ENCODE assay signal across 22 mouse cellular contexts in genomic region chr3:108128520-108128919, GRCm38 (mm10). TPM values are rescaled to one million over a fixed set of nuclear protein-coding genes. Genes with fewer than 3 reads are reported as not detected.
A peak's percentile ranks its signal among the peaks of the same experiment; 100 is the strongest.
DNase-seq lines count a peak whose midpoint lies in the region; ATAC-seq and TF ChIP-seq lines count a peak whose summit lies in the region.
"Had no signal": no experiment of that assay in that cellular context is flagged by ENCODE, and none has a peak within 500 bp of the region (broad histone marks: within the 10 kb centered on the region; RNA-seq: fewer than 3 reads in every experiment).

No protein-coding gene starts in this region.

- no peak for TF ChIP-seq CTCF in liver, postnatal 0 days (IDR thresholded peaks at IDR 0.05; ENCODE audit: low read depth)
- no peak for TF ChIP-seq CTCF in bone marrow, adult 2 months (IDR thresholded peaks at IDR 0.05; ENCODE audit: control insufficient read depth, insufficient read depth, low read length)
- TF ChIP-seq CTCF in olfactory bulb, adult 2 months (IDR thresholded peaks at IDR 0.05; ENCODE audit: insufficient read depth, low read depth, low read length), result no peak

- H3K27me3 ChIP-seq in liver, embryonic 11.5 days (replicated peaks; ENCODE audit: control insufficient read depth, insufficient read depth, low read length), result no peaks in the 10 kb centered on the region
- no peaks in the 10 kb centered on the region for H3K27me3 ChIP-seq in liver, postnatal 0 days (ENCODE audit: insufficient read depth, low read length)
- H3K27me3 ChIP-seq in liver, embryonic 13.5 days, result no peaks in the 10 kb centered on the region
- no peaks in the 10 kb centered on the region for H3K27me3 ChIP-seq in midbrain, embryonic 13.5 days
- H3K27me3 ChIP-seq: CH12.LX; embryonic facial prominence, embryonic 12.5 days; forebrain, embryonic 12.5 days; heart, embryonic 15.5 days had no signal

- H3K4me1 ChIP-seq in liver, embryonic 11.5 days (replicated peaks; ENCODE audit: control insufficient read depth, insufficient read depth, low read length), result peaks cover 50% of the 10 kb centered on the region
- H3K4me1 ChIP-seq in liver, postnatal 0 days (ENCODE audit: insufficient read depth), result peaks cover 62% of the 10 kb centered on the region
- H3K4me1 ChIP-seq in bone marrow, adult 2 months (ENCODE audit: control insufficient read depth, insufficient read depth, low read length), result peaks cover 8% of the 10 kb centered on the region
- H3K4me1 ChIP-seq in liver, embryonic 13.5 days (replicated peaks), result peaks cover 91% of the 10 kb centered on the region
- H3K4me1 ChIP-seq in olfactory bulb, adult 2 months (ENCODE audit: control insufficient read depth, insufficient read depth, low read length), result peaks cover 7% of the 10 kb centered on the region; the same call in 1 of the 2 replicates
- peaks cover 6% of the 10 kb centered on the region; the same call in 1 of the 2 replicates for H3K4me1 ChIP-seq in midbrain, embryonic 13.5 days (replicated peaks)

- DNase-seq in liver, embryonic 11.5 days (ENCODE audit: low spot score), result no peak
- DNase-seq in liver, postnatal 0 days, result no peak
- DNase-seq in liver, embryonic 13.5 days, result no peak
- no peak for DNase-seq in layer of hippocampus, postnatal 14 days (ENCODE audit: low spot score in 2 of 2)
- DNase-seq: adrenal gland, postnatal 10 days; cerebellum, adult 11-12 months; cerebellum, adult 9-10 months; cerebellum, postnatal 25 days; gastrocnemius, postnatal 10 days; heart, adult 2 months; heart, postnatal 14 days had no signal

- peak overlapping the region; percentile 82; the same call in 1 of the 2 replicates for H3K27ac ChIP-seq in liver, embryonic 11.5 days (ENCODE audit: low read depth, low read length)
- H3K27ac ChIP-seq in liver, postnatal 0 days (ENCODE audit: low read depth), result no peak overlapping the region
- H3K27ac ChIP-seq in bone marrow, adult 2 months (ENCODE audit: control insufficient read depth, insufficient read depth, low read depth, low read length, poor library complexity), result peak overlapping the region; percentile 33; the same call in 1 of the 2 replicates
- peak overlapping the region; percentile 84 for H3K27ac ChIP-seq in liver, embryonic 13.5 days
- H3K27ac ChIP-seq in olfactory bulb, adult 2 months (ENCODE audit: insufficient read depth, low read depth, low read length), result 0 out of 2 replicates have a peak overlapping the region, but pooled peaks have one; percentile 6
- no peak overlapping the region for H3K27ac ChIP-seq in midbrain, embryonic 13.5 days
- H3K27ac ChIP-seq: embryonic facial prominence, embryonic 12.5 days; forebrain, embryonic 12.5 days; heart, adult 2 months; heart, embryonic 15.5 days; hindbrain, embryonic 10.5 days; hindbrain, embryonic 14.5 days had no signal

- H3K4me3 ChIP-seq in liver, embryonic 11.5 days (ENCODE audit: low read depth, low read length), result no peak overlapping the region
- no peak overlapping the region for H3K4me3 ChIP-seq in liver, postnatal 0 days (ENCODE audit: low read depth, low read length)
- no peak overlapping the region for H3K4me3 ChIP-seq in bone marrow, adult 2 months (replicated peaks; ENCODE audit: control insufficient read depth, low read depth, low read length)
- H3K4me3 ChIP-seq in liver, embryonic 13.5 days (replicated peaks), result no peak overlapping the region
- no peak overlapping the region for H3K4me3 ChIP-seq in olfactory bulb, adult 2 months (ENCODE audit: insufficient read depth, low read depth, low read length)
- no peak overlapping the region for H3K4me3 ChIP-seq in midbrain, embryonic 13.5 days (replicated peaks)
- H3K4me3 ChIP-seq: embryonic facial prominence, embryonic 12.5 days; forebrain, embryonic 12.5 days; heart, adult 2 months; heart, embryonic 15.5 days; hindbrain, embryonic 10.5 days had no signal

- 0 out of 2 replicates have a peak overlapping the region, but pooled peaks have one; percentile 12 for H3K9ac ChIP-seq in liver, embryonic 11.5 days (ENCODE audit: low read depth, low read length)
- H3K9ac ChIP-seq in liver, postnatal 0 days (replicated peaks), result no peak overlapping the region
- H3K9ac ChIP-seq in liver, embryonic 13.5 days, result peak overlapping the region; percentile 46
- no peak overlapping the region for H3K9ac ChIP-seq in midbrain, embryonic 13.5 days (replicated peaks)
- H3K9ac ChIP-seq: embryonic facial prominence, embryonic 12.5 days; forebrain, embryonic 12.5 days; heart, embryonic 15.5 days; hindbrain, embryonic 14.5 days had no signal

- no peak for TF ChIP-seq POLR2A in bone marrow, adult 2 months (IDR thresholded peaks at IDR 0.05; ENCODE audit: borderline replicate concordance, control insufficient read depth, low read depth, low read length)
- TF ChIP-seq POLR2A in olfactory bulb, adult 2 months (IDR thresholded peaks at IDR 0.05; ENCODE audit: insufficient read depth, low read depth, low read length), result no peak

- no peaks in the 10 kb centered on the region for H3K9me3 ChIP-seq in liver, embryonic 11.5 days (ENCODE audit: control insufficient read depth, low read length)
- no peaks in the 10 kb centered on the region for H3K9me3 ChIP-seq in liver, postnatal 0 days (ENCODE audit: low read length)
- no peaks in the 10 kb centered on the region for H3K9me3 ChIP-seq in liver, embryonic 13.5 days (replicated peaks)
- no peaks in the 10 kb centered on the region for H3K9me3 ChIP-seq in midbrain, embryonic 13.5 days
- H3K9me3 ChIP-seq: embryonic facial prominence, embryonic 12.5 days; forebrain, embryonic 12.5 days; heart, embryonic 15.5 days; hindbrain, embryonic 10.5 days had no signal

- no peaks in the 10 kb centered on the region for H3K36me3 ChIP-seq in liver, embryonic 11.5 days (ENCODE audit: control insufficient read depth, insufficient read depth, low read length)
- H3K36me3 ChIP-seq in liver, postnatal 0 days (replicated peaks; ENCODE audit: insufficient read depth, low read length), result peaks cover 2% of the 10 kb centered on the region
- H3K36me3 ChIP-seq in liver, embryonic 13.5 days, result peaks cover 6% of the 10 kb centered on the region
- H3K36me3 ChIP-seq in midbrain, embryonic 13.5 days, result 0 out of 2 replicates have a peak, but pooled peaks cover under 1% of the 10 kb centered on the region
- H3K36me3 ChIP-seq: embryonic facial prominence, embryonic 12.5 days; heart, embryonic 15.5 days had no signal

- WGBS in liver, embryonic 11.5 days, result 68% methylated on average over 5 of the region's 5 CpGs
- 69% methylated on average over 5 of the region's 5 CpGs for WGBS in liver, postnatal 0 days (ENCODE audit: insufficient replicate concordance)
- WGBS in bone marrow, adult 2 months, result 71% methylated on average over 5 of the region's 5 CpGs
- WGBS in liver, embryonic 13.5 days (ENCODE audit: insufficient replicate concordance), result 61% methylated on average over 5 of the region's 5 CpGs
- WGBS in olfactory bulb, adult 2 months, result 55% methylated on average over 5 of the region's 5 CpGs
- WGBS in midbrain, embryonic 13.5 days, result 90% methylated on average over 5 of the region's 5 CpGs

- no peak overlapping the region for H3K4me2 ChIP-seq in liver, embryonic 11.5 days
- no peak overlapping the region for H3K4me2 ChIP-seq in liver, postnatal 0 days (ENCODE audit: low read depth, low read length)
- peak overlapping the region; percentile 53 for H3K4me2 ChIP-seq in liver, embryonic 13.5 days
- H3K4me2 ChIP-seq in midbrain, embryonic 13.5 days (replicated peaks), result no peak overlapping the region
- H3K4me2 ChIP-seq: embryonic facial prominence, embryonic 12.5 days; forebrain, embryonic 12.5 days; heart, embryonic 11.5 days; heart, embryonic 15.5 days; hindbrain, embryonic 14.5 days had no signal

- no peak for TF ChIP-seq EP300 in liver, postnatal 0 days (IDR thresholded peaks at IDR 0.05; ENCODE audit: low read depth)

- no peak for ATAC-seq in liver, embryonic 11.5 days (replicated peaks; ENCODE audit: low FRiP score)
- ATAC-seq in liver, postnatal 0 days, result no peak
- no peak for ATAC-seq in liver, embryonic 13.5 days (ENCODE audit: low read depth)
- ATAC-seq in midbrain, embryonic 13.5 days, result no peak
- ATAC-seq: forebrain, embryonic 16.5 days had no signal

RNA-seq across cellular contexts. Expression of gene Gnai3, which starts 17.4 kb away (rescaled TPM):
- polyA plus RNA-seq in liver, embryonic 11.5 days (2014; fragmentation: Nextera tagmentation; extraction: Ambion mirVana), result 146 and 170 TPM in 2 replicates
- polyA plus RNA-seq in liver, postnatal 0 days (2015; fragmentation: Nextera tagmentation; extraction: Ambion mirVana), result 41.9 and 49.1 TPM in 2 replicates
- polyA plus RNA-seq in bone marrow, adult 2 months (2011; ENCODE audit: insufficient read depth, insufficient read length, low replicate concordance, missing spikeins), result 11.7 and 27.5 TPM in 2 replicates
- polyA plus RNA-seq in liver, embryonic 13.5 days (2015; fragmentation: Nextera tagmentation; extraction: Ambion mirVana), result 67.8 and 83.4 TPM in 2 replicates
- not detected in 2 replicates for polyA plus RNA-seq in olfactory bulb, adult 2 months (2012; ENCODE audit: insufficient read depth, insufficient read length, low replicate concordance, missing spikeins)
- polyA plus RNA-seq in midbrain, embryonic 13.5 days (2015; fragmentation: Nextera tagmentation; extraction: Ambion mirVana), result 148 and 152 TPM in 2 replicates
- total RNA-seq in layer of hippocampus, postnatal 14 days (2021), result 10 to 100 TPM; 38.1 to 44.4 TPM

RNA-seq across cellular contexts. Expression of gene Gpr61, which starts 26.2 kb away (rescaled TPM):
- polyA plus RNA-seq in liver, embryonic 11.5 days (2014; fragmentation: Nextera tagmentation; extraction: Ambion mirVana), result 0.07 TPM in 1 of 2 replicates, not detected in the other
- polyA plus RNA-seq in liver, postnatal 0 days (2015; fragmentation: Nextera tagmentation; extraction: Ambion mirVana), result not detected in 2 replicates
- polyA plus RNA-seq in bone marrow, adult 2 months (2011; ENCODE audit: insufficient read depth, insufficient read length, low replicate concordance, missing spikeins), result not detected in 2 replicates
- not detected in 2 replicates for polyA plus RNA-seq in liver, embryonic 13.5 days (2015; fragmentation: Nextera tagmentation; extraction: Ambion mirVana)
- polyA plus RNA-seq in olfactory bulb, adult 2 months (2012; ENCODE audit: insufficient read depth, insufficient read length, low replicate concordance, missing spikeins), result not detected in 2 replicates
- 2.0 and 2.1 TPM in 2 replicates for polyA plus RNA-seq in midbrain, embryonic 13.5 days (2015; fragmentation: Nextera tagmentation; extraction: Ambion mirVana)
- total RNA-seq in layer of hippocampus, postnatal 14 days (2021), result 10 to 100 TPM; 14.4 to 15.2 TPM
- total RNA-seq: CH12.LX; heart, adult 2 months; heart, postnatal 14 days had no signal

RNA-seq across cellular contexts. Expression of gene Gnat2, which starts 35.9 kb away (rescaled TPM):
- 4.2 and 5.4 TPM in 2 replicates for polyA plus RNA-seq in liver, embryonic 11.5 days (2014; fragmentation: Nextera tagmentation; extraction: Ambion mirVana)
- 1.6 and 1.7 TPM in 2 replicates for polyA plus RNA-seq in liver, postnatal 0 days (2015; fragmentation: Nextera tagmentation; extraction: Ambion mirVana)
- 1.0 TPM in 1 of 2 replicates, not detected in the other for polyA plus RNA-seq in bone marrow, adult 2 months (2011; ENCODE audit: insufficient read depth, insufficient read length, low replicate concordance, missing spikeins)
- polyA plus RNA-seq in liver, embryonic 13.5 days (2015; fragmentation: Nextera tagmentation; extraction: Ambion mirVana), result 2.6 and 3.1 TPM in 2 replicates
- polyA plus RNA-seq in olfactory bulb, adult 2 months (2012; ENCODE audit: insufficient read depth, insufficient read length, low replicate concordance, missing spikeins), result not detected in 2 replicates
- 0.43 and 0.48 TPM in 2 replicates for polyA plus RNA-seq in midbrain, embryonic 13.5 days (2015; fragmentation: Nextera tagmentation; extraction: Ambion mirVana)
- not detected for total RNA-seq in layer of hippocampus, postnatal 14 days (2021)
- polyA plus RNA-seq: heart, adult 2 months had no signal

RNA-seq across cellular contexts. Expression of gene Ampd2, which starts 42.1 kb away (rescaled TPM):
- 119 and 123 TPM in 2 replicates for polyA plus RNA-seq in liver, embryonic 11.5 days (2014; fragmentation: Nextera tagmentation; extraction: Ambion mirVana)
- polyA plus RNA-seq in liver, postnatal 0 days (2015; fragmentation: Nextera tagmentation; extraction: Ambion mirVana), result 17.3 and 23.0 TPM in 2 replicates
- polyA plus RNA-seq in bone marrow, adult 2 months (2011; ENCODE audit: insufficient read depth, insufficient read length, low replicate concordance, missing spikeins), result 15.3 and 47.2 TPM in 2 replicates
- 46.0 and 48.2 TPM in 2 replicates for polyA plus RNA-seq in liver, embryonic 13.5 days (2015; fragmentation: Nextera tagmentation; extraction: Ambion mirVana)
- not detected in 2 replicates for polyA plus RNA-seq in olfactory bulb, adult 2 months (2012; ENCODE audit: insufficient read depth, insufficient read length, low replicate concordance, missing spikeins)
- polyA plus RNA-seq in midbrain, embryonic 13.5 days (2015; fragmentation: Nextera tagmentation; extraction: Ambion mirVana), result 53.6 and 54.5 TPM in 2 replicates
- total RNA-seq in layer of hippocampus, postnatal 14 days (2021), result 10 to 100 TPM; 55.6 to 58.8 TPM

RNA-seq across cellular contexts. Expression of gene Amigo1, which starts 57.6 kb away (rescaled TPM):
- 0.88 and 1.5 TPM in 2 replicates for polyA plus RNA-seq in liver, embryonic 11.5 days (2014; fragmentation: Nextera tagmentation; extraction: Ambion mirVana)
- 1.2 and 1.5 TPM in 2 replicates for polyA plus RNA-seq in liver, postnatal 0 days (2015; fragmentation: Nextera tagmentation; extraction: Ambion mirVana)
- polyA plus RNA-seq in bone marrow, adult 2 months (2011; ENCODE audit: insufficient read depth, insufficient read length, low replicate concordance, missing spikeins), result 0.75 and 1.9 TPM in 2 replicates
- polyA plus RNA-seq in liver, embryonic 13.5 days (2015; fragmentation: Nextera tagmentation; extraction: Ambion mirVana), result 0.35 and 0.51 TPM in 2 replicates
- polyA plus RNA-seq in olfactory bulb, adult 2 months (2012; ENCODE audit: insufficient read depth, insufficient read length, low replicate concordance, missing spikeins), result 177 and 487 TPM in 2 replicates
- 9.9 and 11.0 TPM in 2 replicates for polyA plus RNA-seq in midbrain, embryonic 13.5 days (2015; fragmentation: Nextera tagmentation; extraction: Ambion mirVana)
- total RNA-seq in layer of hippocampus, postnatal 14 days (2021), result 10 to 100 TPM; 47.2 to 49.0 TPM

Comparison
In these comparisons a context has a peak if more than half of its experiments do, and no peak if none do; other contexts are left out.
1. H3K27ac ChIP-seq: peak in liver, embryonic 11.5 days (single experiment), bone marrow, adult 2 months (single experiment), liver, embryonic 13.5 days (single experiment) and olfactory bulb, adult 2 months (single experiment); none in liver, postnatal 0 days (single experiment) and midbrain, embryonic 13.5 days (single experiment).
2. H3K9ac ChIP-seq: peak in liver, embryonic 11.5 days (single experiment) and liver, embryonic 13.5 days (single experiment); none in liver, postnatal 0 days (single experiment) and midbrain, embryonic 13.5 days (single experiment).